Mouse (Mus musculus): ENCODE measurements around the gene Tgm4. TPM values are rescaled to one million over a fixed set of nuclear protein-coding genes. Genes with fewer than 3 reads are reported as not detected.
A peak's percentile ranks its signal among the peaks of the same experiment; 100 is the strongest.

Tgm4 gene
- polyA plus RNA-seq, 1 experiment: not detected

GRCm38 (mm10) chr9:123031496-123032246 is 2.9 kb upstream of the Tgm4 start:
- Histone ChIP-seq H3K4me3 (replicated peaks; ENCODE audit: control insufficient read depth, low read depth, low read length) (no peak overlapping the region), H3K27ac (ENCODE audit: control insufficient read depth, insufficient read depth, low read depth, low read length, poor library complexity) (no peak overlapping the region), H3K4me1 (ENCODE audit: control insufficient read depth, insufficient read depth, low read length) (no peaks in the 10 kb centered on the region)
- WGBS: 68% methylated on average over 13 of the region's 13 CpGs
- TF ChIP-seq POLR2A (IDR thresholded peaks at IDR 0.05; ENCODE audit: borderline replicate concordance, control insufficient read depth, low read depth, low read length) (no peak), CTCF (IDR thresholded peaks at IDR 0.05; ENCODE audit: control insufficient read depth, insufficient read depth, low read length) (no peak)

- WGBS: 0% methylated on average over 1 of the region's 1 CpGs
- H3K4me1 ChIP-seq (ENCODE audit: control insufficient read depth, insufficient read depth, low read length): no peaks in the 10 kb centered on the region; the same call in 1 of the 2 replicates
- TF ChIP-seq CTCF (IDR thresholded peaks at IDR 0.05; ENCODE audit: control insufficient read depth, insufficient read depth, low read length): no peak
- no peak for TF ChIP-seq POLR2A (IDR thresholded peaks at IDR 0.05; ENCODE audit: borderline replicate concordance, control insufficient read depth, low read depth, low read length)
- no peak overlapping the region for H3K27ac ChIP-seq (ENCODE audit: control insufficient read depth, insufficient read depth, low read depth, low read length, poor library complexity)
- no peak overlapping the region for H3K4me3 ChIP-seq (replicated peaks; ENCODE audit: control insufficient read depth, low read depth, low read length)
Measured at GRCm38 (mm10) chr9:123047665-123048064, 13.1 kb downstream of the Tgm4 start.

- Histone ChIP-seq H3K4me1 (ENCODE audit: control insufficient read depth, insufficient read depth, low read length) (no peaks in the 10 kb centered on the region; the same call in 1 of the 2 replicates), H3K27ac (ENCODE audit: control insufficient read depth, insufficient read depth, low read depth, low read length, poor library complexity) (no peak overlapping the region; the same call in 1 of the 2 replicates), H3K4me3 (replicated peaks; ENCODE audit: control insufficient read depth, low read depth, low read length) (no peak overlapping the region)
- TF ChIP-seq POLR2A (IDR thresholded peaks at IDR 0.05; ENCODE audit: borderline replicate concordance, control insufficient read depth, low read depth, low read length): no peak
- peak; percentile 41; the same call in 1 of the 2 replicates for TF ChIP-seq CTCF (IDR thresholded peaks at IDR 0.05; ENCODE audit: control insufficient read depth, insufficient read depth, low read length)
Measured at GRCm38 (mm10) chr9:123058724-123059292, 24.3 kb downstream of the Tgm4 start.

- WGBS: 43% methylated on average over 3 of the region's 3 CpGs
- TF ChIP-seq CTCF (IDR thresholded peaks at IDR 0.05; ENCODE audit: control insufficient read depth, insufficient read depth, low read length) (no peak), POLR2A (IDR thresholded peaks at IDR 0.05; ENCODE audit: borderline replicate concordance, control insufficient read depth, low read depth, low read length) (no peak)
- Histone ChIP-seq H3K27ac (ENCODE audit: control insufficient read depth, insufficient read depth, low read depth, low read length, poor library complexity) (no peak overlapping the region), H3K4me1 (ENCODE audit: control insufficient read depth, insufficient read depth, low read length) (no peaks in the 10 kb centered on the region; the same call in 1 of the 2 replicates), H3K4me3 (replicated peaks; ENCODE audit: control insufficient read depth, low read depth, low read length) (no peak overlapping the region)
Measured at GRCm38 (mm10) chr9:123060172-123060571, 25.6 kb downstream of the Tgm4 start.

DNA sequence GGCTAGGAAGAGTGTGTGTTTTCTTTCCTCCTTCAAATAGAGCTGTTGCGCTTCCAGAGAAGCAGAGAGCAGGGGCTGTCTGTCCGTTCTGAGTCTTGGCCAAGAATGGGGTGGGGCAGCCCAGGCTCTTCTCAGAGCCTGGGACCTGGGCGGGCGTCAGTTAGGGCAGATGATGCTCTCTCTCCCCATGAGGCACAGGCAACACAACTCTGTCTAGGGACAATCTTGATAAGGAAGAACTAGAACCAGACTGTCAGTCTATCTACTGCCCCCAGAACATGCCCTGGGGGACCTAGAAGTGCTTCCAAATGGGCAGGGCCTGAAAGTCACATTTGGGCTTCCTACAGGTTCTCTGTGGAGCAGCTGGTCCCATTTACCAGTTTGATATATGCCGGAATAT is 44.6 kb downstream of the Tgm4 start:
- H3K27ac ChIP-seq (ENCODE audit: control insufficient read depth, insufficient read depth, low read depth, low read length, poor library complexity): peak overlapping the region; percentile 32; the same call in 1 of the 2 replicates
- no peak overlapping the region for H3K4me3 ChIP-seq (replicated peaks; ENCODE audit: control insufficient read depth, low read depth, low read length)
- peaks cover 5% of the 10 kb centered on the region; the same call in 1 of the 2 replicates for H3K4me1 ChIP-seq (ENCODE audit: control insufficient read depth, insufficient read depth, low read length)
- TF ChIP-seq CTCF (IDR thresholded peaks at IDR 0.05; ENCODE audit: control insufficient read depth, insufficient read depth, low read length): no peak
- no peak for TF ChIP-seq POLR2A (IDR thresholded peaks at IDR 0.05; ENCODE audit: borderline replicate concordance, control insufficient read depth, low read depth, low read length)
- WGBS: 77% methylated on average over 5 of the region's 5 CpGs

GRCm38 (mm10) chr9:123080355-123080754 is 45.8 kb downstream of the Tgm4 start:
- no peak for TF ChIP-seq CTCF (IDR thresholded peaks at IDR 0.05; ENCODE audit: control insufficient read depth, insufficient read depth, low read length)
- TF ChIP-seq POLR2A (IDR thresholded peaks at IDR 0.05; ENCODE audit: borderline replicate concordance, control insufficient read depth, low read depth, low read length): no peak; the same call in 1 of the 2 replicates
- Histone ChIP-seq H3K4me3 (replicated peaks; ENCODE audit: control insufficient read depth, low read depth, low read length) (no peak overlapping the region), H3K4me1 (ENCODE audit: control insufficient read depth, insufficient read depth, low read length) (peaks cover 5% of the 10 kb centered on the region; the same call in 1 of the 2 replicates), H3K27ac (ENCODE audit: control insufficient read depth, insufficient read depth, low read depth, low read length, poor library complexity) (no peak overlapping the region)
- 88% methylated on average over 7 of the region's 7 CpGs for WGBS

DNA sequence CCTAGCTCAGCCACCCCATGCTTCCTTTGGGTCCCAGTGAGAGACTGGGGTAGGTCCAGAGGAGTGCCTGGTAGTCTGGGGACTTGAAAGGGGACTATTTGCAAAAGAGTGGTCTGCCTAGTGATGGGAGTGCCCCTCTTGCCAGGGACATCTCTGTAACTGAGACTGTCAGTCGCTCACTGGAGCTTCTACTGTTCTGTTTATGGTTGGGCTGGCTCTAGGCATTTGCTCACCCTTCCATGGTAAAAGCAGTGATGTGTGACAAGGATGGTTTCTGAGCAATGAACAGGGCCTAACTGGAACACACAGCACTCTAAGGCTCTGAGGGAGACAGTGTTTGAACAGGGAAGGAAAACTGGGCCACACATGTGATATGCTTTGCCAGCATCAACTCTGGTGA is 46.3 kb downstream of the Tgm4 start:
- Histone ChIP-seq H3K27ac (ENCODE audit: control insufficient read depth, insufficient read depth, low read depth, low read length, poor library complexity) (no peak overlapping the region), H3K4me3 (replicated peaks; ENCODE audit: control insufficient read depth, low read depth, low read length) (no peak overlapping the region), H3K4me1 (ENCODE audit: control insufficient read depth, insufficient read depth, low read length) (peaks cover 5% of the 10 kb centered on the region; the same call in 1 of the 2 replicates)
- WGBS: 77% methylated on average over 1 of the region's 1 CpGs
- TF ChIP-seq CTCF (IDR thresholded peaks at IDR 0.05; ENCODE audit: control insufficient read depth, insufficient read depth, low read length) (no peak), POLR2A (IDR thresholded peaks at IDR 0.05; ENCODE audit: borderline replicate concordance, control insufficient read depth, low read depth, low read length) (no peak)

GRCm38 (mm10) chr9:123085373-123085772 is 50.8 kb downstream of the Tgm4 start:
- H3K4me3 ChIP-seq (replicated peaks; ENCODE audit: control insufficient read depth, low read depth, low read length): no peak overlapping the region
- H3K27ac ChIP-seq (ENCODE audit: control insufficient read depth, insufficient read depth, low read depth, low read length, poor library complexity): peak overlapping the region; percentile 44; the same call in 1 of the 2 replicates
- TF ChIP-seq POLR2A (IDR thresholded peaks at IDR 0.05; ENCODE audit: borderline replicate concordance, control insufficient read depth, low read depth, low read length): no peak
- no peak for TF ChIP-seq CTCF (IDR thresholded peaks at IDR 0.05; ENCODE audit: control insufficient read depth, insufficient read depth, low read length)
- 30% methylated on average over 1 of the region's 1 CpGs for WGBS
- H3K4me1 ChIP-seq (ENCODE audit: control insufficient read depth, insufficient read depth, low read length): peaks cover 5% of the 10 kb centered on the region
